Mouse (Mus musculus): ENCODE measurements around the gene Pate4. TPM values are rescaled to one million over a fixed set of nuclear protein-coding genes. Genes with fewer than 3 reads are reported as not detected.

Gene Pate4
- total and polyA plus RNA-seq, 2 experiments from 2014 or later, result not detected

GRCm38 (mm10) chr9:35561583-35561982 is 50.2 kb downstream of the Pate4 start:
- no peak for TF ChIP-seq CTCF (IDR thresholded peaks at IDR 0.05; ENCODE audit: low read depth)
- Histone ChIP-seq H3K27ac (no peak overlapping the region), H3K36me3 (ENCODE audit: insufficient read depth, low read length) (peaks cover 18% of the 10 kb centered on the region), H3K27me3 (ENCODE audit: insufficient read depth, low read length) (no peaks in the 10 kb centered on the region), H3K4me1 (ENCODE audit: insufficient read depth, low read length) (peaks cover 3% of the 10 kb centered on the region; the same call in 1 of the 2 replicates), H3K4me2 (ENCODE audit: low read depth, low read length) (no peak overlapping the region), H3K4me3 (ENCODE audit: low read length) (no peak overlapping the region), H3K9ac (replicated peaks; ENCODE audit: low read length) (no peak overlapping the region), H3K9me3 (ENCODE audit: low read length) (no peaks in the 10 kb centered on the region)
- no peak for ATAC-seq
- DNase-seq (ENCODE audit: low spot score), result no peak
- 89% methylated on average over 6 of the region's 6 CpGs for WGBS

DNA sequence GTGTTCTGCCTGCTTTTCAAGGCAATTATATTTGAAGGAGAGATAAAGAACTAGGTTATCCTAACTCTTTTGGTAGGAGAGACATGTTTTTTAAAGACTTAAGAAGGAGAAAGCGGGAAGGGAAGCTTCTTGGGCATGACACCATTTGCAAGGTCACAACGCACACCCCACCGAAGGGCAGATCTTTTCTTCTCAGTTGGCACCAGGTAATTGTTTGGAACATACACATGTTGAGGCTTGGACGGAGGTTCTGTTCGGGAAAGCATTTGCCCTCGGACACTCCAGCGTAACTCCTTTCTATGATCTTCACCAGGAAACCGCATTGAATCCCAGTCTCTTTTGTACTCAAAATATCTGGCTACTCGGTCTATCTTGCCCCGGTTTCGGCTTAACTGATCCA is 50.7 kb downstream of the Pate4 start:
- no peak for TF ChIP-seq CTCF (IDR thresholded peaks at IDR 0.05; ENCODE audit: low read depth)
- Histone ChIP-seq H3K36me3 (ENCODE audit: insufficient read depth, low read length) (peaks cover 15% of the 10 kb centered on the region), H3K27me3 (ENCODE audit: insufficient read depth, low read length) (no peaks in the 10 kb centered on the region), H3K4me2 (ENCODE audit: low read depth, low read length) (no peak overlapping the region), H3K27ac (no peak overlapping the region), H3K4me1 (ENCODE audit: insufficient read depth, low read length) (peaks cover 3% of the 10 kb centered on the region; the same call in 1 of the 2 replicates), H3K9ac (replicated peaks; ENCODE audit: low read length) (no peak overlapping the region), H3K9me3 (ENCODE audit: low read length) (no peaks in the 10 kb centered on the region), H3K4me3 (ENCODE audit: low read length) (no peak overlapping the region)
- WGBS, result 93% methylated on average over 11 of the region's 11 CpGs
- ATAC-seq (no peak), DNase-seq (ENCODE audit: low spot score) (no peak)

GRCm38 (mm10) chr9:35559009-35559890 is 52.5 kb downstream of the Pate4 start:
- H3K36me3 ChIP-seq (ENCODE audit: insufficient read depth, low read length), result peaks cover 4% of the 10 kb centered on the region
- ATAC-seq (peak; percentile 86), DNase-seq (ENCODE audit: low spot score) (peak; percentile 97)
- H3K27ac ChIP-seq, result peak overlapping the region; percentile 86
- peak overlapping the region; percentile 87 for H3K4me2 ChIP-seq (ENCODE audit: low read depth, low read length)
- H3K9ac ChIP-seq (replicated peaks; ENCODE audit: low read length), result peak overlapping the region; percentile 64
- no peaks in the 10 kb centered on the region for H3K27me3 ChIP-seq (ENCODE audit: insufficient read depth, low read length)
- no peaks in the 10 kb centered on the region for H3K9me3 ChIP-seq (ENCODE audit: low read length)
- 3% methylated on average over 31 of the region's 31 CpGs for WGBS
- H3K4me1 ChIP-seq (ENCODE audit: insufficient read depth, low read length), result peaks cover 3% of the 10 kb centered on the region; the same call in 1 of the 2 replicates
- H3K4me3 ChIP-seq (ENCODE audit: low read length), result peak overlapping the region; percentile 71
- TF ChIP-seq CTCF (IDR thresholded peaks at IDR 0.05; ENCODE audit: low read depth), result no peak

- peak within 1 kb of the TSS; percentile 71 for H3K4me3 ChIP-seq (ENCODE audit: low read length)
- no peak for TF ChIP-seq CTCF (IDR thresholded peaks at IDR 0.05; ENCODE audit: low read depth)
- WGBS, result under 1% methylated on average over 58 of the region's 59 CpGs
- ATAC-seq (peak; percentile 90), DNase-seq (ENCODE audit: low spot score) (peak; percentile 87)
- H3K4me1 ChIP-seq (ENCODE audit: insufficient read depth, low read length), result peaks cover 3% of the 10 kb centered on the region; the same call in 1 of the 2 replicates
- peaks cover 9% of the 10 kb centered on the region for H3K36me3 ChIP-seq (ENCODE audit: insufficient read depth, low read length)
- H3K9me3 ChIP-seq (ENCODE audit: low read length), result no peaks in the 10 kb centered on the region
- no peaks in the 10 kb centered on the region for H3K27me3 ChIP-seq (ENCODE audit: insufficient read depth, low read length)
- H3K4me2 ChIP-seq (ENCODE audit: low read depth, low read length), result peak within 1 kb of the TSS; percentile 87
- peak within 1 kb of the TSS; percentile 64 for H3K9ac ChIP-seq (replicated peaks; ENCODE audit: low read length)
- H3K27ac ChIP-seq, result peak within 1 kb of the TSS; percentile 86
Observed at GRCm38 (mm10) chr9:35558257-35559008, 53.3 kb downstream of the Pate4 start, which contains the start of the genes Ddx25 and Pus3. Gene Ddx25, minus strand, starts transcription at chr9:35558528. Gene Pus3, plus strand, starts transcription at chr9:35558595.

Other genes starting within 250 kb of the Pate4 start
- gene Cdon, start 190.8 kb downstream of the Pate4 start, total RNA-seq (2014; rRNA removed), result 10.6 and 11.1 TPM in 2 replicates
- gene Cdon, start 190.8 kb downstream of the Pate4 start, polyA plus RNA-seq (2015; fragmentation: Nextera tagmentation; extraction: Ambion mirVana), result 1.0 and 1.7 TPM in 2 replicates
- gene Gm1113, start 93.7 kb downstream of the Pate4 start, total RNA-seq (2014; rRNA removed), result not detected in 2 replicates
- not detected in 2 replicates for gene Gm1113, start 93.7 kb downstream of the Pate4 start, polyA plus RNA-seq (2015; fragmentation: Nextera tagmentation; extraction: Ambion mirVana)
- 19.7 and 19.8 TPM in 2 replicates for gene Ddx25, start 53.4 kb downstream of the Pate4 start, total RNA-seq (2014; rRNA removed)
- gene Ddx25, start 53.4 kb downstream of the Pate4 start, polyA plus RNA-seq (2015; fragmentation: Nextera tagmentation; extraction: Ambion mirVana), result 23.3 and 24.4 TPM in 2 replicates
- gene Pus3, start 53.3 kb downstream of the Pate4 start, total RNA-seq (2014; rRNA removed), result 8.3 and 10.2 TPM in 2 replicates
- 12.2 and 13.7 TPM in 2 replicates for gene Pus3, start 53.3 kb downstream of the Pate4 start, polyA plus RNA-seq (2015; fragmentation: Nextera tagmentation; extraction: Ambion mirVana)
- gene Pate2, start 41.7 kb downstream of the Pate4 start, total RNA-seq (2014; rRNA removed), result 0.47 and 0.79 TPM in 2 replicates
- 0.41 and 0.67 TPM in 2 replicates for gene Pate2, start 41.7 kb downstream of the Pate4 start, polyA plus RNA-seq (2015; fragmentation: Nextera tagmentation; extraction: Ambion mirVana)
- 9.6 and 9.7 TPM in 2 replicates for gene Hyls1, start 41.5 kb downstream of the Pate4 start, total RNA-seq (2014; rRNA removed)
- 9.5 and 11.8 TPM in 2 replicates for gene Hyls1, start 41.5 kb downstream of the Pate4 start, polyA plus RNA-seq (2015; fragmentation: Nextera tagmentation; extraction: Ambion mirVana)
- gene Pate3, start 36.3 kb upstream of the Pate4 start, total RNA-seq (2014; rRNA removed), result not detected in 2 replicates
- gene Pate3, start 36.3 kb upstream of the Pate4 start, polyA plus RNA-seq (2015; fragmentation: Nextera tagmentation; extraction: Ambion mirVana), result not detected in 2 replicates
- not detected in 2 replicates for gene Pate1, start 75.4 kb upstream of the Pate4 start, total RNA-seq (2014; rRNA removed)
- not detected in 2 replicates for gene Pate1, start 75.4 kb upstream of the Pate4 start, polyA plus RNA-seq (2015; fragmentation: Nextera tagmentation; extraction: Ambion mirVana)
- not detected in 2 replicates for gene Gm17677, start 129.1 kb upstream of the Pate4 start, total RNA-seq (2014; rRNA removed)
- not detected in 2 replicates for gene Gm17677, start 129.1 kb upstream of the Pate4 start, polyA plus RNA-seq (2015; fragmentation: Nextera tagmentation; extraction: Ambion mirVana)
- not detected in 2 replicates for gene Gm17727, start 166.2 kb upstream of the Pate4 start, total RNA-seq (2014; rRNA removed)
- not detected in 2 replicates for gene Gm17727, start 166.2 kb upstream of the Pate4 start, polyA plus RNA-seq (2015; fragmentation: Nextera tagmentation; extraction: Ambion mirVana)
- not detected in 2 replicates for gene Gm27235, start 178.2 kb upstream of the Pate4 start, total RNA-seq (2014; rRNA removed)
- not detected in 2 replicates for gene Gm27235, start 178.2 kb upstream of the Pate4 start, polyA plus RNA-seq (2015; fragmentation: Nextera tagmentation; extraction: Ambion mirVana)
- not detected in 2 replicates for gene D730048I06Rik, start 178.2 kb upstream of the Pate4 start, total RNA-seq (2014; rRNA removed)
- not detected in 2 replicates for gene D730048I06Rik, start 178.2 kb upstream of the Pate4 start, polyA plus RNA-seq (2015; fragmentation: Nextera tagmentation; extraction: Ambion mirVana)
- gene 9230110F15Rik, start 232.2 kb upstream of the Pate4 start, total RNA-seq (2014; rRNA removed), result not detected in 2 replicates
- gene 9230110F15Rik, start 232.2 kb upstream of the Pate4 start, polyA plus RNA-seq (2015; fragmentation: Nextera tagmentation; extraction: Ambion mirVana), result not detected in 2 replicates